ENCODE assay signal across 9 mouse cellular contexts in the genomic region with DNA sequence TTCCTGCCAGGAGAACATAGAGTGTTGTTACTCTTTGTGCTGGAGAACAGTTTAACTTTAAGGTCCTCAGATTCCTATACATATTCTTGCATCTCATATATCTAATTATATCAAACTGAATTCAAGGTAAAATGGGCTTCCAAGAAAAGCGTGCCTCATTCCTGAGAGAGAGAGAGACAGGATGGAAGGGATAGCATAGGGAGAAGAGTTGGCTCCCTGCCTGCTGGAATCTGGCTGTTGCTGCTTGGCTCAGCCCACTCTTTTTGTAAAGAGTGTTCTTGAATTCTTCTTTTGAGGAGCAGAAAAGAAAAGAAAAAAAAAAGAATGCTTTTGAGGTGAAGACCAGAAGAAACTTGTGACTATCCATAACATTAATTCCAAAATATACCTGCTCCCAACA.
A peak's percentile ranks its signal among the peaks of the same experiment; 100 is the strongest.
DNase-seq lines count a peak whose midpoint lies in the region; ATAC-seq and TF ChIP-seq lines count a peak whose summit lies in the region.
"Had no signal": no experiment of that assay in that cellular context is flagged by ENCODE, and none has a peak within 500 bp of the region (broad histone marks: within the 10 kb centered on the region; RNA-seq: fewer than 3 reads in every experiment).

No protein-coding gene starts in this region.

- WGBS in heart, adult 2 months: 16% methylated on average over 1 of the region's 1 CpGs
- 72% methylated on average over 1 of the region's 1 CpGs for WGBS in heart, embryonic 11.5 days (ENCODE audit: insufficient replicate concordance)

- H3K4me1 ChIP-seq in heart, adult 2 months (ENCODE audit: control insufficient read depth, insufficient read depth, low read length): no peaks in the 10 kb centered on the region
- no peaks in the 10 kb centered on the region for H3K4me1 ChIP-seq in heart, embryonic 11.5 days (ENCODE audit: control insufficient read depth, insufficient read depth, low read length)

- no peak overlapping the region for H3K4me3 ChIP-seq in heart, adult 2 months
- H3K4me3 ChIP-seq in heart, embryonic 11.5 days (ENCODE audit: low read depth, low read length): no peak overlapping the region
- no peak overlapping the region for H3K4me3 ChIP-seq in gastrocnemius, adult 2 months

- no peaks in the 10 kb centered on the region for H3K9me3 ChIP-seq in heart, embryonic 11.5 days (replicated peaks; ENCODE audit: control insufficient read depth, low read length)

- intact Hi-C loops in heart, adult 2 months (cut with DNase I): no loop called here
- intact Hi-C loops in gastrocnemius, adult 2 months (cut with DNase I): no loop called here
- intact Hi-C loops in left cerebral cortex, postnatal 10 days (cut with DNase I): no loop called here

- H3K9ac ChIP-seq in heart, adult 2 months (ENCODE audit: low read depth, low read length): no peak overlapping the region
- H3K9ac ChIP-seq in heart, embryonic 11.5 days (ENCODE audit: low read depth, low read length): no peak overlapping the region

- peak; percentile 26 to 29 for DNase-seq in heart, adult 2 months
- DNase-seq in brain, embryonic 14.5 days (ENCODE audit: low read depth): peak; percentile 62
- peak; percentile 56 for DNase-seq in gastrocnemius, adult 2 months
- DNase-seq in left cerebral cortex, postnatal 10 days (ENCODE audit: extremely low spot score in 1 of 2, low spot score in 2 of 2): peak; percentile 68 to 81
- no peak for DNase-seq in thymus, postnatal 25 days
- DNase-seq in kidney, adult 8-10 months: no peak
- no peak for DNase-seq in spleen, postnatal 36 days (ENCODE audit: low spot score in 2 of 2)
- DNase-seq: adrenal gland, postnatal 36 days had no signal

- no peak overlapping the region for H3K4me2 ChIP-seq in heart, embryonic 11.5 days

- TF ChIP-seq POLR2A in heart, adult 2 months (IDR thresholded peaks at IDR 0.05; ENCODE audit: insufficient read depth, low read depth, low read length): no peak
- TF ChIP-seq POLR2A in brain, embryonic 14.5 days (IDR thresholded peaks at IDR 0.05; ENCODE audit: borderline replicate concordance, extremely low read depth, insufficient read depth, insufficient read length, poor library complexity, severe bottlenecking): no peak

- no peaks in the 10 kb centered on the region for H3K79me2 ChIP-seq in heart, adult 2 months (replicated peaks; ENCODE audit: control insufficient read depth, insufficient read depth, low read length)

- no peaks in the 10 kb centered on the region; the same call in 1 of the 2 replicates for H3K36me3 ChIP-seq in heart, adult 2 months (ENCODE audit: control insufficient read depth, insufficient read depth, low read length)
- no peaks in the 10 kb centered on the region for H3K36me3 ChIP-seq in heart, embryonic 11.5 days (ENCODE audit: control insufficient read depth, insufficient read depth, low read length)

- no peak for TF ChIP-seq CTCF in heart, adult 2 months (IDR thresholded peaks at IDR 0.05)
- no peak for TF ChIP-seq CTCF in brain, embryonic 14.5 days (IDR thresholded peaks at IDR 0.05; ENCODE audit: borderline replicate concordance, extremely low read depth, insufficient read depth, insufficient read length)
- no peak for TF ChIP-seq CTCF in gastrocnemius, adult 2 months (IDR thresholded peaks at IDR 0.05)

- H3K27me3 ChIP-seq in heart, adult 2 months (ENCODE audit: control insufficient read depth, insufficient read depth, low read length): no peaks in the 10 kb centered on the region
- H3K27me3 ChIP-seq in heart, embryonic 11.5 days (ENCODE audit: control insufficient read depth, insufficient read depth, low read length): no peaks in the 10 kb centered on the region

- TF ChIP-seq EP300 in heart, adult 2 months (IDR thresholded peaks at IDR 0.05; ENCODE audit: insufficient read depth, low read depth, low read length): no peak

- no peak overlapping the region for H3K27ac ChIP-seq in heart, adult 2 months
- no peak overlapping the region for H3K27ac ChIP-seq in heart, embryonic 11.5 days (ENCODE audit: low read depth, low read length)
- H3K27ac ChIP-seq in gastrocnemius, adult 2 months: no peak overlapping the region

- ATAC-seq in heart, embryonic 11.5 days (replicated peaks; ENCODE audit: insufficient number of reproducible peaks, low FRiP score, low TSS enrichment): no peak

Comparison
In these comparisons a context has a peak if more than half of its experiments do, and no peak if none do; other contexts are left out.
1. DNase-seq: peak in heart, adult 2 months (2 of 2), brain, embryonic 14.5 days (single experiment), gastrocnemius, adult 2 months (single experiment) and left cerebral cortex, postnatal 10 days (2 of 2); none in thymus, postnatal 25 days (single experiment), kidney, adult 8-10 months (0 of 2) and spleen, postnatal 36 days (0 of 2).